Mouse (Mus musculus): ENCODE results near the gene Bpifb9b.
"Not testable (repeated sequence)": the region's sequence is repeated elsewhere in the genome, so short reads cannot be mapped to it uniquely, and the experiment has no call there.

Bpifb9b gene

DNA sequence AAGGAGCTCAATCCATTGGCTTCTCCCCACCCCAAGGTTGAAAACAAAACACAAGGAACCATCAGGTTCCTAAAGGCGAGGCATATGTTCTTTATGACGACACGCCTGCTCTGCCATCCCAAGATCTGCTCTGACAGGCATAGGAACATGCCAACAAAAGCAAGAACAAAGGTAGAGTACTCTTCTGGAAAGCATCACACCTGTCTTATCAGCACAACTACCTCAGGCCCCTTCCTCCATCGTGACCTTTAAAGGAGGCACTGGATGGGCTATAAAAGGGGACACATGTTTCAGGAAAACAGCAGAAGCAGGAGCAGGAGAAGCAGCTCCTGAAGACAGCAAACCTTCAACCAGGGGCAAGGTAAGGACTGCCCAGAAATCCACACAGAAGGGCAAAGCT, at the start of gene Bpifb9b:
TSS of gene Bpifb9b (plus strand) at position 301 of the 400 bp plus-strand sequence.
- DNase-seq = not testable (repeated sequence)

DNA sequence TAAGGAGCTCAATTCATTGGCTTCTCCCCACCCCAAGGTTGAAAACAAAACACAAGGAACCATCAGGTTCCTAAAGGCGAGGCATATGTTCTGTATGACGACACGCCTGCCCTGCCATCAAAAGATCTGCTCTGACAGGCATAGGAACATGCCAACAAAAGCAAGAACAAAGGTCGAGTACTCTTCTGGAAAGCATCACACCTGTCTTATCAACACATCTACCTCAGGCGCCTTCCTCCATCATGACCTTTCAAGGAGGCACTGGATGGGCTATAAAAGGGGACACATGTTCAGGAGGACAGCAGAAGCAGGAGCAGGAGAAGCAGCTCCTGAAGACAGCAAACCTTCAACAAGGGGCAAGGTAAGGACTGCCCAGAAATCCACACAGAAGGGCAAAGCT, 49.5 kb upstream of the Bpifb9b start, which contains the start of gene Bpifb9a:
TSS of gene Bpifb9a (plus strand) at position 301 of the 400 bp plus-strand sequence.
- not testable (repeated sequence) for DNase-seq

DNA sequence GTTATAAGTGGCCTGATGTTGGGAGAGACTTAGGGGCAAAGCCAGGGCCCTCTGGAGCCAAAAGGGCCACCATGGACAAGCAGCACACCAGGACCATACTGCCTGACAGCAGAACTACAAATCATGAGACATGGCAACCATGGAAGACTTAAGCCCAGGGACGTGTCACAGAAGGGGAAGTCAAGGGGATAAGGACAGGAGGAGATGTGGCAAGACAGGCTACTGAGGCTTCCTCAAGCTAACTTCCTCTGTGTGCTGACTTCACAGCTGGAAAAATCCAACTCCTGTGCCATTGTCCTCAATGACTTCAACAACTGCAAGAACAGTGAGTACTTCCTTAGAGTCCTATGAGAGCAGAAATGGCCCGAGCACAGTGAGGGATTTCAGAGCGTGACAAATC, 42.6 kb upstream of the Bpifb9b start:
- not testable (repeated sequence) for DNase-seq

DNA sequence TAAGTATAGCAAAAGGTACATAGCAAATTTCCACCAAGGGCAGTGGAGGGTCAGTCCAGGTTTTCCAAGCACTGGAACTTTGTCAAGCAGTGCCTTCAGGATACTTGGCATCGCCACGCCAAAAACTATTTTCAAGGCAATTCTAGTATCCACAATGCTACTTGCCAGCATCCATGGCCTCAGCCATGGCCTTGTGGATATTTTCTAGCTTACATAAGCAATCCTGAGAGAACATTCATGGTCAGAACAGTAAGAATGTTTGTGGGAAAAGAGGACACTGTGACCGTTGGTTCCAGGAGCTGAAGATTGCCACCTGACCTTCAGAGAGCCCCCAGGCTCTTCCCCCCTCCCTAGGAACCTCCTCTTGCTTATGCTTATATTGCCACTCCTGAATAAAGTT, 15.2 kb upstream of the Bpifb9b start:
- DNase-seq = not testable (repeated sequence)

DNA sequence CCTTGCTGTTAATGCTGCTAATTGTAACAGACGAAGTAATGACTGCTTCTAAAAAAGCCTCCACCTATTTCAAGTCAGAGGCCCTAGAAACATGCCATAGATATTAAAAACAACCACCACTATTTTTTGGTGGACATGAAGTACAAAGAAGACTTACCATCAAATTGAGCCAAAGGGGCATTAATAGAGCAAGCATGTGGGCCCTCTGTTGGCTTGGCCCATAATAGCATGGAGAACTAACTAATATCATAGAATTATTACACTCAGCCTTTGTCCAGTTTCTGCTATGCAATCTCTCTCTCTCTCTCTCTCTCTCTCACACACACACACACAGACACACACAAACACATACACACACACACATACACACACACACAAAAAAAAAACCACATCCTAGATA, 14.2 kb upstream of the Bpifb9b start:
- no peak for DNase-seq

DNA sequence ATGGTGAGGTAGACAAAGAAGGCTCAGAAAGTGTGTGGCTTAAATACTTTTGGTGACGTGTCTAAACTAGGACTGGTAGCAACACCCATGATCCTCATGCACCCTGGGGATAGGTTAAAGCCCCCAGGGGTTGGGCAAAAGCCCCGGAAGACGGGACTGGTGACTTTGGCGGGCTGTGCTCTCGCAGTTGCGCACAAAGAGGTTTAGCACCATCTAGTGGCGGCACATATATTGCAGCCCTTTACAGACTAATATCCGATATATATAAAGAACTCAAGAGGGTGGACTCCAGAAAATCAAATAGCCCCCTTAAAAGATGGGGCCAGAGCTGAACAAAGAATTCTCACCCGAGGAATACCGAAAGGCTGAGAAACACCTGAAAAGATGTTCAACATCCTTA, 12.3 kb upstream of the Bpifb9b start:
- peak; percentile 24 to 58 for DNase-seq

DNA sequence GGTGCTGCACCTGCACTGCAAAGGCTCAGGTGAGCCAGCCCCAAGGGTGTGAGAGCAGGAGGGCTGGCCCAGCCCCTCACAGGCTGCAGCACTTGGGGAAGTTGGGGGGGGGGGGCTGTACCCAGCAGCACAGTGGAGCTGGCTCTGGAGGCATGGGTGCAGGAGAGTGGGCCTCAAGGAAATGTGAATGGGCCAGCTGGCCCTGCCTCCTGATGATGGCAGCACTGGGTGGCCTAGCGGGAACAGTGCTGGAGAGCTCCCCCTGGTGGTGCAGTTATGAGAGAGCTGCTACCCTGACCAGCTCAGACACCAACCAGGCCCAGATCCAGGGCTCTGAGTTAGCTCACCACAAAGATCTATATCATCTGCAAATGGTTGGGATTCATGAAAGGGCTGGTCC, 6.5 kb upstream of the Bpifb9b start:
- DNase-seq = peak; percentile 36 to 54

DNA sequence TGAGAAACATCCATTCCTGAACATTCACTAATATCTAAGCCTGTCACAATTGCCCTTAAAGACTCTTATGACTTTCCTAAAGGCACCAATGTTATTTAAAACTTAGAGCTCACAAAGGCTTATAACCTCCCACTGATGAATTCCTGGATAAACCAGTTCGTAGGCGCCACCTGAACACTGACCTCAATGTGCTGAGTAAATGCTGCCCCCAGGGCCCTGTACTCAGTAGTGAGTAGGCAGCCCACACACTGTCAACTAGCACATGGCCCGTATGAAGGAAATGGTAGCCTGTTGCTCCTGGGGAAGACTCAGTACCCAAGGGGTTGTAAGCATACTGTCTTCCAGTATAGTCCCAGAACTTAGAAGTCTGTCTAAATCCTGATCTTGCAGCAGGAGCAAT, 5.3 kb upstream of the Bpifb9b start:
- no peak for DNase-seq

DNA sequence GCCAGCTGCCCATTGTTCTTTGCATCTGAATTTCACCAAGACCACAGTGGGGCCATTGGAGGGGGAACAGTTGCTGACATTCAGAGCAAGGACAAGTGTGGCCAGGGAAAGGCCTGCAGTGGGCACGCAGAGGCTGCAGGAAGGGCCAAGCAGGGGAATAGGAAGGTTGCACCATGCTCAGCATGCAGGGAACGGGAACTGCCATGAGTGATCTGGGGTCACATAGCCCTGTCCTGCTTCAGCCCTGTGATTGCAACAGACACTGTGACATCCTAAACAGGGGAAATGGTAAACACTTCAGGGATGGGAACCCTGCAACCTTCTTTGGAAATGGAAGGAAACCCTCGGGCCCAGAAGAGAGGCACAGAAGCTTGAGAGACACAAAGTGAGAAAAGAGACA, 2.4 kb upstream of the Bpifb9b start:
- DNase-seq = not testable (repeated sequence)

DNA sequence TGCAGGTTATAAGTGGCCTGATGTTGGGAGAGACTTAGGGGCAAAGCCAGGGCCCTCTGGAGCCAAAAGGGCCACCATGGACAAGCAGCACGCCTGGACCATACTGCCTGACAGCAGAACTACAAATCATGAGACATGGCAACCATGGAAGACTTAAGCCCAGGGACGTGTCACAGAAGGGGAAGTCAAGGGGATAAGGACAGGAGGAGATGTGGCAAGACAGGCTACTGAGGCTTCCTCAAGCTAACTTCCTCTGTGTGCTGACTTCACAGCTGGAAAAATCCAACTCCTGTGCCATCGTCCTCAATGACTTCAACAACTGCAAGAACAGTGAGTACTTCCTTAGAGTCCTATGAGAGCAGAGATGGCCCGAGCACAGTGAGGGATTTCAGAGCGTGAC, 6.7 kb downstream of the Bpifb9b start:
- DNase-seq = not testable (repeated sequence)

DNA sequence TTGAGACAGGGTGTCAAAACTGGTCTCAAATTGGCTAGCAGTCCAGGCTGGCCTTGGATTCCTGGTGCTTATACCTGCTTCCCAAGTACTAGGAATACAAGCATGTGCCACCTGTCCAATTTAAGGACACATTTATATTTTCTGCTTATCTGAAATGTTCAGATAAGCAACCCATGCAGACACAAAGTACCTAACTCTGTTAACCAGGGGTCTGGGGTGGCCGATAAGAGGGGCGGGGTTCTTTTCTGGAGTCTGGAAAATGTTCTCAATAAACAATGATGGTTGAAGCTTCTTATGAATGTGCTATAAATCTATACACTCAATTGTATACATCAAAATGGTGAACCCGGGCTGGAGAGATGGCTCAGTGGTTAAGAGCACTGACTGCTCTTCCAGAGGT, 19.8 kb downstream of the Bpifb9b start:
- DNase-seq = no peak

DNA sequence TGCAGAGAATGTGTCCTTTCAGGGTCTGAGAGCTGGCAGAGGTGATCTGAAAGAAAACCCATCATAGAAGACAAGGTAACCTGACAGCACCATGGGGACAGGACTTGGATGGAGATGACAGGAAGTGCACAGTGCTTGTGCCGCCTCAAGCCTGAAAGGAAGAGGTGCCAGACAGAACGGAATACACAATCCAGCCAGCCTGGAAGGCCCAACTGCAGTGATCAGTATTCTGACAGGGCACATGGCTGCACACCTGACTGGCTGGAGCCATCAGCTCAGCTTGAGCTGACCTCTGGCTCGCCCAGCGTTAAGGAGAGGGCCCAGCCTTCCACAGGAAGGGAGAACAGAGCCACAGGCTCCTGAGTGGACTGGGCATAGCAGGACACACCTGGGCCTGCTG, 28.5 kb downstream of the Bpifb9b start:
- DNase-seq = no peak

DNA sequence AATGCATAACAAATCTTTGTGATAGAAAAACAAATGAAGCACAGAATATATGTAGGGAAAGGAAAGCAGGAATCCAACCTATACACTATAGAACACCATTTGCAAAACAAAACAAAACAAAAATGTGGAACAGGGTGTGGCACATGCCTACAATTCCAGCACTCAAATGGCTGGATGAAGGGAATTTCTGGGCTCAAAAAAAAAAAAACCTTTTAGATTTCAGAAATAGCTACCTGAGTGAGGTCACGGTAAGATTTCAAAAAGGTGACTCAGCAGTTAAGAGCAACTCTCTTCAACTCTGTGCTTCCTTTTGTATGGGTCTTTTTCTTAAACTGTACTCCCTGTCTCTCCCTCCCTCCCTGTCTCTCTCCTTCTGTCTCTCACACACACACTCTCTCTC, 31.1 kb downstream of the Bpifb9b start:
- no peak for DNase-seq

DNA sequence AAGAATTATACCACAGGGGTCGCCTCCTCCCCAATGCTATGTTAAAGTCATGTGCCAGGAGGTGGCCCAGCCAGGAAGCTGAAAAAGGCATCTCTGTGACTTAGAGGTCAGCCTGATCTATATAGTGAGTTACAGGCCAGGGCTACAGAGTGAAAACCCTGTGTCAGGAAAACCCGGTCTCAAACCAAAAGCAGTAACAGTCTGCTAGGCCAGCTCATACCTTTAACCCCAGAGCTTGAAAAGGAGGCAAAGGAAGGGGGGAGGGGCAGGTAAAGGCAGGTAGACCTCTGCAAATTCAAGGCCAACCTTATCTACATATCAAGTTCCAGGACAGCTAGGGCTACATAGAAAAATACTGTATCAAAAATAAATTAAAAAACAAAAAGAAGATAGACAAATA, 32.3 kb downstream of the Bpifb9b start:
- no peak for DNase-seq

DNA sequence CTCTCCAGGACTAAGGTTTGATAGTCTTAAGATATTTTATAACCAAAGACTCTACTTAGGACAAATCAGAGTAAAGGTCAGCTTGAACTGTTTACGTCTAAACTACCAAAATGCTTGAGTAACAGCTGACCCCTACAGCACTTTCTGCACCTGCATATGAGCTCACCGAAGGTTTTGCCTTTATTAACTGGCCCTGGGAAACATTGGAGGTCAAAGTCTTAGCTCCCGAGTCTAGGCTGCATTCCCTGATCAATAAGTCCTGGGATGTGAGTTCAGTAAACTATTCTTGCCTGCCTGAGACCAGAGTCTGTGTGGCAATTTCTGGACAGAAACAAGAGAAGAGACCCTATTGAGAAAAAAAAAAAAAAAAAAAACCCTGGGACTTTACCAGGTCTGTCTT, 41.1 kb downstream of the Bpifb9b start:
- no peak for DNase-seq

DNA sequence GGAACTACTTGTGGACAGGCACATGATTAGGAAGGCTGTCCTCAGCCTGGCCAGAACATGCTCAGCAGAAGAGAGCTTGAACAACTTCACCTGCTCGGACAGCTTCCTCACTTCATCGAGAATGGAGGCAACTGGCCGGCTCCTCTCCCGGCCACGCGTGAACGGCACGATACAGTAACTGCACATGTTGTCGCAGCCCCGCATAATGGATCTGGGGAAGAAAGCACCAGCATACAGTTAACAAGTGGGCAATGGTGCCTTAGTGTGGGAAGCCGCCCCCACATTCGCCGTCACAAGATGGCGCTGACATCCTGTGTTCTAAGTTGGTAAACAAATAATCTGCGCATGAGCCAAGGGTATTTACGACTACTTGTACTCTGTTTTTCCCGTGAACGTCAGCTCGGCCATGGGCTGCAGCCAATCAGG, 47.0 kb downstream of the Bpifb9b start:
- not testable (repeated sequence) for DNase-seq

DNA sequence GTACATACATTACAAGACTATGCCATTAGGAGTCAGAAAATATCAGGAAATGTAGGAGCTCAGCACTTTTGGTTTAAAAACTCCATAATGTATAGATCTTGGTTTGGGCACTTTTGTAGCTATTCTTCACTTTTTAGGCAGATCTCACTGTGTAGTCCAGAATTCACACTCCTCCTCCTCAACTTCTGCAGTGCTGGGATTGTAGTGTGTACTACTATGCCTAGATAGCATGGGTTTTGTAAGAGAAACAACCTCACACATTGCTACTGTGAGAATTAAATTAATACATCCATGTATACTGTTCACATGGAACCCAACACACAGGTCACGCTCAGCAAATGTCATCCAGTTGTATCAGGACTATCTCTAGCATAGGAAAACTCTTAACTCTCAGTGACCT, 60.5 kb downstream of the Bpifb9b start:
- no peak for DNase-seq

All from cerebellum, postnatal 36 days (tissue).